Mouse (Mus musculus) kidney, embryonic 15.5 days (tissue): ENCODE results near the gene Gm3029. TPM values are rescaled to one million over a fixed set of nuclear protein-coding genes. Genes with fewer than 3 reads are reported as not detected.
"Not testable (repeated sequence)": the region's sequence is repeated elsewhere in the genome, so short reads cannot be mapped to it uniquely, and the experiment has no call there.

Experiments
- ATAC-seq: fragments of 200-750 bp; cut with Nextera tagmentation; replicated peaks from 2 replicates; pipeline ENCODE4 v1.8.0; 2017; ENCODE audit warnings: moderate TSS enrichment; ENCODE audit not compliant: low FRiP score
- H3K27ac ChIP-seq: fragments of 300-500 bp; sonication (generic); 2 replicates; pipeline ENCODE4 v1.5.1; 2015; ENCODE audit warnings: mild to moderate bottlenecking, inconsistent platforms
- H3K27me3 ChIP-seq: fragments of 300-500 bp; sonication (generic); 2 replicates; pipeline ENCODE4 v1.6.1; 2015; ENCODE audit warnings: inconsistent platforms
- H3K36me3 ChIP-seq: fragments of 300-500 bp; sonication (generic); 2 replicates; pipeline ENCODE4 v1.6.1; 2015; ENCODE audit warnings: inconsistent platforms
- H3K4me1 ChIP-seq: fragments of 300-500 bp; sonication (generic); 2 replicates; pipeline ENCODE4 v1.6.1; 2015; ENCODE audit warnings: inconsistent platforms
- H3K4me2 ChIP-seq: fragments of 300-500 bp; sonication (generic); 2 replicates; pipeline ENCODE4 v1.6.1; 2015; ENCODE audit warnings: moderate library complexity, mild to moderate bottlenecking, inconsistent platforms
- H3K4me3 ChIP-seq: fragments of 300-500 bp; sonication (generic); replicated peaks from 2 replicates; pipeline ENCODE4 v1.5.1; 2015; ENCODE audit warnings: mild to moderate bottlenecking, inconsistent platforms
- H3K9ac ChIP-seq: fragments of 300-500 bp; sonication (generic); 2 replicates; pipeline ENCODE4 v1.6.1; 2015; ENCODE audit warnings: mild to moderate bottlenecking, inconsistent platforms
- H3K9me3 ChIP-seq: fragments of 300-500 bp; sonication (generic); replicated peaks from 2 replicates; pipeline ENCODE4 v1.6.1; 2016; ENCODE audit warnings: inconsistent platforms
- WGBS: fragments of 180-500 bp; shearing (Covaris S2); methylation state at CpG from one replicate; pipeline ENCODE4 v1.1.7; 2015; ENCODE audit warnings: mixed read lengths; 5-methylcytosine and 5-hydroxymethylcytosine counted together
- polyA plus RNA-seq: library from polyadenylated mRNA; unstranded; fragments of >200 nt; fragmentation: Nextera tagmentation; extraction: Ambion mirVana; gene quantifications from 2 replicates; pipeline ENCODE4 v1.2.1, GENCODE M21; 2015

The Gm3029 gene
- not detected in 2 replicates for polyA plus RNA-seq

- WGBS: 43% methylated on average over 1 of the region's 2 CpGs
These were observed at the start of gene Gm3029 for GRCm38 (mm10) chr14:3931456-3931855. Gene Gm3029, plus strand, starts transcription at chr14:3931756.

DNA sequence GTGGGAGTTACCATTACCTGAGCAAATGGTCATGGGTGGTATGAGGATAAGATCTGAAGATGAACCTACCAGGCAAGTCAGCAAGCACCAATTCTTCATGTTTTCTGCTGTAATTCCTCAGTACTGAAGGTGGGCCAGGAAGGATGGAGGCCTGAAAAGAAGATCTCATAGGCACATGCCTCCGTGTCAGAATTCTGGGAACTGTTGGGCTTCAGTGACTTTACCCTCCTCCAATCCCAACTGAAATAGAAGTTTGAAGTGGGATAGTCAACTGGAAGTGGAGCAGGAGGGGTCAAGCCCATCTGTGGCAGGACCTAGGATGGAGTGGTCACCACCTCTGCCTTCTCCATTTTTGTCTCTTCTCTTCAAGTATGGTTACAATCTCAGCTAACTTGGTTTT lies 47.7 kb upstream of the Gm3029 start, which contains the start of gene Gm2916:
Gene Gm2916 (plus strand): TSS at position 301 of the 400 bp plus-strand sequence.
- H3K27ac ChIP-seq, H3K4me3 ChIP-seq, H3K4me2 ChIP-seq, H3K4me1 ChIP-seq, H3K9me3 ChIP-seq, H3K9ac ChIP-seq, ATAC-seq, H3K36me3 ChIP-seq, H3K27me3 ChIP-seq: not testable (repeated sequence)
- WGBS: no CpG with 5 or more reads among the region's 1 CpGs

More at GRCm38 (mm10) chr14:3931456-3931855, at the start of gene Gm3029:
- not testable (repeated sequence) for H3K9ac ChIP-seq, ATAC-seq, H3K27ac ChIP-seq, H3K36me3 ChIP-seq, H3K27me3 ChIP-seq, H3K4me2 ChIP-seq, H3K9me3 ChIP-seq, H3K4me1 ChIP-seq, H3K4me3 ChIP-seq

DNA sequence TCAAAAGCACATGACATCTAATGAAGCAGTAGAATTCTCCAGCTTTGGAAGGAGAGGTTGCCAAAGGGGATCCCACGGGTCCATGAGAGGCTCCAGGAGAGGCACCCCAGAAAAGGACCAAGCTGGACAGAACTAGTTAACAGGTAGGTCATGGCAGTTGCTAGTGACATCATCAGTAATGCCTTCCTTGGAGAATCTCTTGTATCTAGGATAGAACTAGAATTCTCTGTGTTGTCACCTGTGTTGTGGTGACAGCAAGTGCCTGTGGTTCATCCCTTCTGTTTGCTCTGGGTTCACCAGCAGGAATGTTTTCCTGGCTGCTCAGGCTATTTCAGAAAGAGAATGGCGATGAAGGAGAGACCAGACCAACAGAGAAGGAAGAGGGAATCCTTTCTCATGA lies 31.7 kb downstream of the Gm3029 start, which contains the start of gene Gm3095:
Gene Gm3095 (plus strand): TSS at position 301 of the 400 bp plus-strand sequence.
- WGBS: no CpG with 5 or more reads among the region's 2 CpGs

More for the DNA sequence above, 31.7 kb downstream of the Gm3029 start, which contains the start of gene Gm3095:
- not testable (repeated sequence) for H3K4me3 ChIP-seq, H3K4me1 ChIP-seq, H3K36me3 ChIP-seq, H3K27me3 ChIP-seq, H3K9me3 ChIP-seq, H3K9ac ChIP-seq, ATAC-seq, H3K4me2 ChIP-seq, H3K27ac ChIP-seq

Other genes starting within 250 kb of the Gm3029 start
- gene Gm3043, start 243.0 kb upstream of the Gm3029 start, polyA plus RNA-seq: not detected in 2 replicates
- gene Gm3002, start 121.7 kb upstream of the Gm3029 start, polyA plus RNA-seq: 0.13 and 0.23 TPM in 2 replicates
- not detected in 2 replicates for gene Gm3033, start 85.5 kb upstream of the Gm3029 start, polyA plus RNA-seq
- gene Gm2916, start 47.6 kb upstream of the Gm3029 start, polyA plus RNA-seq: 0.26 TPM in 1 of 2 replicates, not detected in the other
- not detected in 2 replicates for gene Gm3095, start 31.8 kb downstream of the Gm3029 start, polyA plus RNA-seq
- not detected in 2 replicates for gene Gm3099, start 66.6 kb downstream of the Gm3029 start, polyA plus RNA-seq
- gene Gm5796, start 92.2 kb downstream of the Gm3029 start, polyA plus RNA-seq: not detected in 2 replicates
- not detected in 2 replicates for gene Gm3115, start 152.4 kb downstream of the Gm3029 start, polyA plus RNA-seq
- not detected in 2 replicates for gene Gm8108, start 178.8 kb downstream of the Gm3029 start, polyA plus RNA-seq
- not detected in 2 replicates for gene Gm3127, start 233.3 kb downstream of the Gm3029 start, polyA plus RNA-seq